16 mouse cellular contexts compared by ENCODE assay signal in the genomic region with DNA sequence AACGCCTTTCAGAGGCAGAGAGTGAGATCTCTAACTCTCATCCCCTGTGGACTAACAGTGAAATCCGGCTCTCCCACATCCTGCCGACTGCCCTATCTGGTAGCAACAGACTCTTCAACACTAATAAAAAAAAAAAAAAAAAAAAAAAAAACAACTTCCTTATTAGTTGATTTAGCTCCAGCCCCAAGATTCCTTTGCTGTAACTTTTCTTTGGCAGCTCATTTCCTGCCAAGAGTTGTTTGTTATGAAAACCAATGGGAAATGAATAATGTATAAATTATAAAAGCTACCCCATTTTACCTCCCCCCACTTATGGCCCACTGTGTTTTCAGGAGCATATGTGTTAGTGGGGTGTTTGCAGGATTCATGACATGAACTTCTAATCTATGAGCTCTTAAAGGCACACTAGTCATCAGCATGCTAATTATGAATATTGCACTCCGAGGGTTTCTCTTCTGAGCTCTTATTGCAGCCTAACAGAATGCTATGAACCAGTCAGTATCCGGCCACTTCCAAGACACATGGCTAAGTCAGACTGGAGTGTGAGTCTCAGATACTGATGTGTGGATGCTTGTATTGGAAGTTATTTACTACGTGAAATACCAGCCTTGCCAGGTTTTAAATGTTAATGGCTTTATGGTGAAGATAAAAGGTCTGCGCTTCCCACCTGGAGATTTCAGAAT.
DNase-seq lines count a peak whose midpoint lies in the region; ATAC-seq and TF ChIP-seq lines count a peak whose summit lies in the region.
"Had no signal": no experiment of that assay in that cellular context is flagged by ENCODE, and none has a peak within 500 bp of the region (broad histone marks: within the 10 kb centered on the region; RNA-seq: fewer than 3 reads in every experiment).

No protein-coding gene starts in this region.

- H3K4me2 ChIP-seq in limb, embryonic 14.5 days (replicated peaks; ENCODE audit: low read depth, low read length, severe bottlenecking) = no peak overlapping the region
- H3K4me2 ChIP-seq in kidney, embryonic 14.5 days (replicated peaks; ENCODE audit: low read depth, low read length) = no peak overlapping the region
- H3K4me2 ChIP-seq in liver, embryonic 11.5 days = no peak overlapping the region
- H3K4me2 ChIP-seq: forebrain, embryonic 15.5 days; hindbrain, embryonic 14.5 days; liver, embryonic 13.5 days; midbrain, embryonic 15.5 days had no signal

- TF ChIP-seq POLR2A in limb, embryonic 14.5 days (IDR thresholded peaks at IDR 0.05; ENCODE audit: borderline replicate concordance, extremely low read depth, insufficient read depth, insufficient read length) = no peak

- H3K4me3 ChIP-seq in limb, embryonic 14.5 days (replicated peaks; ENCODE audit: low read length) = no peak overlapping the region
- no peak overlapping the region for H3K4me3 ChIP-seq in limb, embryonic 10.5 days
- no peak overlapping the region for H3K4me3 ChIP-seq in kidney, embryonic 14.5 days (ENCODE audit: low read length)
- no peak overlapping the region for H3K4me3 ChIP-seq in liver, embryonic 11.5 days (ENCODE audit: low read depth, low read length)
- no peak overlapping the region for H3K4me3 ChIP-seq in layer of hippocampus, adult 2 months
- H3K4me3 ChIP-seq: forebrain, embryonic 15.5 days; liver, embryonic 13.5 days; megakaryocyte, embryonic 14.5 days; midbrain, embryonic 15.5 days had no signal

- H3K27ac ChIP-seq in limb, embryonic 14.5 days (replicated peaks; ENCODE audit: low read depth, low read length) = no peak overlapping the region
- no peak overlapping the region for H3K27ac ChIP-seq in limb, embryonic 10.5 days
- H3K27ac ChIP-seq in kidney, embryonic 14.5 days (ENCODE audit: low read depth, low read length) = peak overlapping the region; percentile 47; the same call in 1 of the 2 replicates
- no peak overlapping the region for H3K27ac ChIP-seq in liver, embryonic 11.5 days (ENCODE audit: low read depth, low read length)
- no peak overlapping the region for H3K27ac ChIP-seq in layer of hippocampus, adult 2 months
- H3K27ac ChIP-seq: forebrain, embryonic 15.5 days; hindbrain, embryonic 14.5 days; liver, embryonic 13.5 days; midbrain, embryonic 15.5 days had no signal

- no peak for ATAC-seq in limb, embryonic 14.5 days (ENCODE audit: low FRiP score, low read depth)
- ATAC-seq in kidney, embryonic 14.5 days (ENCODE audit: low FRiP score, low TSS enrichment) = no peak
- no peak for ATAC-seq in liver, embryonic 11.5 days (replicated peaks; ENCODE audit: low FRiP score)
- ATAC-seq: forebrain, embryonic 15.5 days; intestine, embryonic 16.5 days; midbrain, embryonic 15.5 days had no signal

- no peaks in the 10 kb centered on the region for H3K9me3 ChIP-seq in limb, embryonic 14.5 days (ENCODE audit: control insufficient read depth, low read length)
- no peaks in the 10 kb centered on the region for H3K9me3 ChIP-seq in limb, embryonic 10.5 days (replicated peaks)
- H3K9me3 ChIP-seq in kidney, embryonic 14.5 days (ENCODE audit: control insufficient read depth, low read length) = peaks cover 2% of the 10 kb centered on the region; the same call in 1 of the 2 replicates
- H3K9me3 ChIP-seq in liver, embryonic 11.5 days (ENCODE audit: control insufficient read depth, low read length) = no peaks in the 10 kb centered on the region
- H3K9me3 ChIP-seq: liver, embryonic 13.5 days; midbrain, embryonic 15.5 days had no signal

- WGBS in limb, embryonic 14.5 days = 29% methylated on average over 7 of the region's 7 CpGs
- 64% methylated on average over 7 of the region's 7 CpGs for WGBS in limb, embryonic 10.5 days
- WGBS in kidney, embryonic 14.5 days = 45% methylated on average over 7 of the region's 7 CpGs
- 51% methylated on average over 7 of the region's 7 CpGs for WGBS in liver, embryonic 11.5 days

- DNase-seq in limb, embryonic 14.5 days (ENCODE audit: low spot score) = peak; percentile 9
- DNase-seq in limb, embryonic 10.5 days (ENCODE audit: low spot score) = no peak
- DNase-seq in kidney, postnatal 36 days = peak; percentile 10 to 25
- peak; percentile 23 for DNase-seq in lung, postnatal 36 days
- no peak for DNase-seq in embryo, embryonic 10 days (ENCODE audit: low spot score)
- no peak for DNase-seq in liver, embryonic 11.5 days (ENCODE audit: low spot score)
- no peak for DNase-seq in layer of hippocampus, adult 2 months (ENCODE audit: low spot score in 2 of 2)
- DNase-seq: cerebellum, postnatal 10 days; liver, embryonic 13.5 days; thymus, postnatal 36 days had no signal

- H3K4me1 ChIP-seq in limb, embryonic 14.5 days (ENCODE audit: control insufficient read depth, insufficient read depth, low read length) = no peaks in the 10 kb centered on the region
- peaks cover 17% of the 10 kb centered on the region for H3K4me1 ChIP-seq in limb, embryonic 10.5 days
- H3K4me1 ChIP-seq in kidney, embryonic 14.5 days (ENCODE audit: control insufficient read depth, insufficient read depth, low read length) = no peaks in the 10 kb centered on the region
- no peaks in the 10 kb centered on the region for H3K4me1 ChIP-seq in liver, embryonic 11.5 days (replicated peaks; ENCODE audit: control insufficient read depth, insufficient read depth, low read length)
- H3K4me1 ChIP-seq: forebrain, embryonic 15.5 days; liver, embryonic 13.5 days; megakaryocyte, embryonic 14.5 days; midbrain, embryonic 15.5 days had no signal

- no peak overlapping the region for H3K9ac ChIP-seq in limb, embryonic 14.5 days (ENCODE audit: low read depth, low read length, severe bottlenecking)
- no peak overlapping the region for H3K9ac ChIP-seq in kidney, embryonic 14.5 days (ENCODE audit: low read depth, low read length)
- H3K9ac ChIP-seq in liver, embryonic 11.5 days (ENCODE audit: low read depth, low read length) = no peak overlapping the region
- H3K9ac ChIP-seq: forebrain, embryonic 15.5 days; hindbrain, embryonic 14.5 days; liver, embryonic 13.5 days; midbrain, embryonic 15.5 days had no signal

- TF ChIP-seq CTCF in layer of hippocampus, adult 2 months (conservative IDR thresholded peaks at IDR 0.05) = no peak

- no peaks in the 10 kb centered on the region for H3K27me3 ChIP-seq in limb, embryonic 14.5 days (ENCODE audit: control insufficient read depth, insufficient read depth, low read length)
- no peaks in the 10 kb centered on the region for H3K27me3 ChIP-seq in limb, embryonic 10.5 days (ENCODE audit: low read depth, poor library complexity, severe bottlenecking)
- H3K27me3 ChIP-seq in kidney, embryonic 14.5 days (ENCODE audit: control insufficient read depth, insufficient read depth, low read length) = no peaks in the 10 kb centered on the region
- no peaks in the 10 kb centered on the region for H3K27me3 ChIP-seq in liver, embryonic 11.5 days (replicated peaks; ENCODE audit: control insufficient read depth, insufficient read depth, low read length)
- H3K27me3 ChIP-seq: forebrain, embryonic 15.5 days; liver, embryonic 13.5 days; megakaryocyte, embryonic 14.5 days; midbrain, embryonic 15.5 days had no signal

- H3K36me3 ChIP-seq in limb, embryonic 14.5 days (ENCODE audit: control insufficient read depth, insufficient read depth, low read length) = no peaks in the 10 kb centered on the region
- no peaks in the 10 kb centered on the region for H3K36me3 ChIP-seq in limb, embryonic 10.5 days
- no peaks in the 10 kb centered on the region for H3K36me3 ChIP-seq in kidney, embryonic 14.5 days (ENCODE audit: control insufficient read depth, insufficient read depth, low read length)
- H3K36me3 ChIP-seq in liver, embryonic 11.5 days (ENCODE audit: control insufficient read depth, insufficient read depth, low read length) = no peaks in the 10 kb centered on the region
- H3K36me3 ChIP-seq: forebrain, embryonic 15.5 days; liver, embryonic 13.5 days; midbrain, embryonic 15.5 days had no signal

Comparison
In these comparisons a context has a peak if more than half of its experiments do, and no peak if none do; other contexts are left out.
1. DNase-seq: peak in limb, embryonic 14.5 days (single experiment), kidney, postnatal 36 days (2 of 2) and lung, postnatal 36 days (single experiment); none in limb, embryonic 10.5 days (single experiment), embryo, embryonic 10 days (single experiment), liver, embryonic 11.5 days (single experiment) and layer of hippocampus, adult 2 months (0 of 2).